Mouse (Mus musculus) 3134 (cell line): ENCODE data around the gene Muc4.

Experiments used
- DNase-seq: peaks from one replicate; pipeline ENCODE4 v3.0.0-alpha.2; 2011; ENCODE audit warnings: low spot score; ENCODE audit not compliant: insufficient read length; ENCODE audit errors: extremely low read depth

Muc4 gene

GRCm38 (mm10) chr16:32724259-32724658, 11.4 kb upstream of the Muc4 start:
- no peak for DNase-seq

DNA sequence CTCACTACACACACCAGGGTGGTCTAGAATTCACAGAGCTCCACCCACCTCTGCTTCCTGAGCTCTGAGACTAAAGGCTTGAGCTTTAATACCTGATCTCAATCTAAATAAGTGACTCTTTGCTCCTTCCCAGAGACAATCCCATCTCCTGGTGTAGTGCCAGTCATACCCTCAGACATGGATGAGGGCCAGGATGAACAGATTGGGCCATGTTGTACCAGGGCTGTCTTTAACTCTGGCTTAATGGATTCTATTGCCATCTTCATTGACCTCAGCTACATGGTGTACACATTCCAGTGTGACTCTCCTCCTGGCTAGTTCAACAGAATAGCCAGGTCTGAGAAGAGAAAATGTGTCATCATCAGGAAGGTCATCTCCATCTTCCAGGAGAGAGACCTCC, 9.2 kb upstream of the Muc4 start:
- no peak for DNase-seq

DNA sequence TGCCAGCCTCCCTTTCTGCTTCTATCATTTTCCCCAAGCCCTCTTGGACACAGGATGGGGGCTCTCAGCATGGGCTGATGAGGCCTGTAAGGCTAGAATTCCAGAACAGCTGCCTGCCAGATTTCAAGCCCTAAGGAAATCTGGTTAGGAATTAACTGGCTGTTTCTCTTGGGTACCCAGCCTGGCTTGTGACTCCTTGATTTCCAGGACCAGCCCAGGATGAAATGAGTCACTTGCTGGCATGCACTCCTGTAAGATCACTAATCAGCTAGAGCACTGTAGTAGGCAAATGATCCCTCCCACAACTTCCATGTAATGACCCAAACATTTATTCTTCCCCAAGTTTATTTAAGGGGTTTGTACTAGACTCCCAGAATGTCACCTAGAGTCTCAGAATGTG, 7.4 kb upstream of the Muc4 start:
- DNase-seq, result peak; percentile 55

GRCm38 (mm10) chr16:32728730-32729129, 7.0 kb upstream of the Muc4 start:
- no peak for DNase-seq

GRCm38 (mm10) chr16:32733213-32733612, 2.5 kb upstream of the Muc4 start:
- DNase-seq, result no peak

DNA sequence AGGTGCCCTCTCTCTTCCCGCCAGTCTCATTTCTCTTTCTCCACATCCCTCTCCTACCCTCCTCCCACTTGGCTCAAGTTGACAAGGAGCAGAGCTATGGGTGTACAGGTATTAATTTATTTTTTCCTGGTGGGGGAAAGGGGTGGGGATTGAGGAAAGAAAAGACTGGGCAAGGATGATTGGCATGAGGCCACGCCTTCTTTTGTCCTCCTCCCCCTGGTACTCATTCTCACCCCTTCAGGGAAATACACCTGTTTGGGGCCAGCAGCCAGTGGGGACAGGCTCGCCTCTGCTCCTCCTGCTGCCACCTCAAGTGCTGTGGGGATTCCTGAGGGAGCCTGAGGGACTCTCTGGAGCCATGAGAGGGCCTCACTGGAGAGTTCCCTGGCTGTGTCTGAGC, 336 bp downstream of the Muc4 start:
- DNase-seq, result no peak

DNA sequence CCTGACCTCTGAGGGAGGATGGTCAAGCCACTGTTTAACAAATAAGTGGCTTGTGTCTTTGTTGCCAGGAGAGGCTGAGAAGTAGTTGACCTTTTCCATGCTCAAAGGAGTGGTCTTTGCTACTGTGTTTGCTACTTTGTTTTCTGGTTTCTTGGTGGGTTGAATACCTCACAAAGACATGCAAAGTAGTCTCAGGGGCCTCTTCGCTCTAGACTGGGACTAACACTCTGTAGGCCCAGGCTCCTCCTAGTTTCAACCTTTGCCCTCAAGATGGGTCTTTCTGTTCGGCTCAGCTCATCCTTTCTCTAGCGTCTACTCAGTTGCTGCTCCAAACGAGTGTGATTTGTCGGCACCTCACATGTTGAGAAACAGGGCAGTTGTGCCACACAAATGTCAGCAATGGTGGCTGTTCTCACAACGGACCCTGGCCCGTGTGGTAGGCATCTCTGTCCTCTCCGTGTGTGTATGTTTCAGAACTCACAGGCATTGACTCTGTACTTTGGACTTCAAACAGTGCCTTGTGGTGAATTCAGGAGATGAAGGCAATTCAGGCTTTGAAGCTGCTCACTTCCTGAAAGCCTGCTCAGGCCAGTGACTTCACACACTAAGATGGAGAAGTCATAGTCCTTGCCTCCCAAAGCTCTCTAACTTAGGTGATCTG, 4.4 kb downstream of the Muc4 start:
- no peak for DNase-seq

DNA sequence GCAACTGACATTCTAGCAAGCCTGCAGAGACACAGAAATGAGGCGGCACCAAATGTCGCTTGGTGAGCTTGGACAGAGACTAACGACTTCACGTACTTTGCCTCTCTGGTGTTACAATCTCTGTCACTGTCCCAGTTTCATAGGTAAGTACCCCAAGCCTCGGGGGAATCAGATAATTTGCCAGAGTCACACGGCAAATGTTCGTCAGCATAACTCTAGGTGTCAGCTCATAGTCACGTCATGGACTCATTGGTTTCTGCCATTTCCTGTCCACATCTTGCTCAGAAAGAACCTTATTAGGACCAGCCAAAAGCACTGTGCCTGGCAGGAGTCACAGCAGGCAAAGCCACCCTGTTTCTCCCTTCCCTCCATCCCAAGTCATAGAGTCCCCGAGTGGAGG, 5.7 kb downstream of the Muc4 start:
- no peak for DNase-seq

DNA sequence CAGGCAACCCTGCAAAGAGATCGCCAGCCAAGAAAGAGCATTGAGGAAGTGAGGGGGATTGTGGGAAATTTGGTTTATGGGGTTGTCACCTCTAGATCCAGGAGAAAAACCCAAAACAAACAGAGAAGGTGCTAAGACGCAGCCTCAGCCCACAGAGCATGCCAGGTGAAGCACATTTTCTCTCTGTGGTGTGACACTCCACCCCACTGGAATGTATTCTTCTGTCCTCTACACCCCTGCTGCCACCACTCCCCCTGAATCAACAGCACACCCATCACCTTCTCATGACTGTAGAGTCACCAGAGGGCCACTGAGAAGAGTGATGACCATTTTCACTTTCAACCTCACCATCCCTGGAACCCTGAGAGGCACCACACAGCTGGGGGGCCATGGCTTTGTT, 7.0 kb downstream of the Muc4 start:
- no peak for DNase-seq

DNA sequence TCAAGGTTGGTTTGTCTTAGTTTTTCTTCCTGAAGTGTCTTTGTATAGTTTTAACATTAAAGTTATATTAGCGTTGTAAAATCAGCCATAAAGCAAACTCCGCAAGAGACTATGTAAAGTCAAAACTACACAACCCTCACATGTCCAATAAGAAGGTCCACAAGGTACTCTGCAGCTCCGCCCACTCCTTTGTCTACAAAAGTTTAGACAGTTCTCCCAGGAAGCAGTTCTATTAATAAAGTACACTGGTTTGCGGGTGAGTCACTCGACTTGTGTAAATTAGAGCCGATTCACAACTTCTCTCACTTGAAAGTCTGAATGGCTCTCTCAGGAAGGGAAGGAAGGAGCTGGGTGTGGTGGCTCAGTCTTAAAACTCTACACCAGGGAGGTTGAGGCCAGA, 10.2 kb downstream of the Muc4 start:
- no peak for DNase-seq

- no peak for DNase-seq
Measured at GRCm38 (mm10) chr16:32750242-32751127, 14.8 kb downstream of the Muc4 start.

- no peak for DNase-seq
Measured at GRCm38 (mm10) chr16:32764550-32764949, 28.9 kb downstream of the Muc4 start.

DNA sequence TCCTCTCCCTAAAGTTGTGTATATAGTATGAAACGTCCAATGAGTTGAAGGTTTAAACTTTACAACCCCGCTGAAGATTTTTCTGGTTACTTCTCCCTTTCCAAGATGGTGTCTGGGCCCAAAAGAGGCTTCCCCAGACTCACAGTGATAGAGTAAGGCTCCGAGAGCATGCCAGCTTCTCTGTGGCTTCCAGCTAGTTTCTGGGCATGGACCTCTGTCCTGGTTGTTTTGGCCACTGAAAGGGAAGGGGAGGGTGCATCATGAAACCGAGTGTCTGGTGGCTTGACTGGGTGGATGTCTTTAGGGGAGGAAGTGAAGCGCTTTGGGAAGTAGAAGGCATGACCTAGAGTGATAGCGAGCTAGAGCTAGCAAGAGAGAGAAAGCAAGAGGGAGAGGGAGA, 29.3 kb downstream of the Muc4 start:
- DNase-seq, result no peak

- no peak for DNase-seq
Measured at GRCm38 (mm10) chr16:32766904-32767303, 31.2 kb downstream of the Muc4 start.

GRCm38 (mm10) chr16:32776676-32777075, 41.0 kb downstream of the Muc4 start:
- DNase-seq, result no peak

- peak; percentile 28 for DNase-seq
Measured at GRCm38 (mm10) chr16:32778956-32779355, 43.3 kb downstream of the Muc4 start.

- DNase-seq, result no peak
Measured at GRCm38 (mm10) chr16:32783324-32784062, 47.8 kb downstream of the Muc4 start.

GRCm38 (mm10) chr16:32784840-32785239, 49.2 kb downstream of the Muc4 start:
- DNase-seq, result no peak

GRCm38 (mm10) chr16:32790056-32790455, 54.4 kb downstream of the Muc4 start:
- DNase-seq, result no peak

DNA sequence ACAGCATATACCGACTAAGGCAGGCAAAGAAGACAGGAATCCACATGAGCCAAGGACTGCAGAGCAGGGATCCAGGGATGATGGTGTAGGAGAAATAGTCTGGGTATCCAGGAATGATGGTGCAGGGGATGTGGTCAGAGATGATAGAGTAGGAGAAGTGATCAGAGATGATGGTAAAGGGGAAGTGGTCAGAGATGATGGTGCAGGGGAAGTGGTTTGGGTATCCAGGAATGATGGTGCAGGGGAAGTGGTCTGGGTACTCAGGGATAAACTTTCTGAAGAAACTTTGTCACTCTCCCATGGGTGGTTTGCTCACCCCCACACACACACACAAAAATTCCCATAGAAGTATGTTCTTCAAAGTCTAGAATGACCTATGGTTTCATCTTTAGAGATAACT, 59.5 kb downstream of the Muc4 start:
- no peak for DNase-seq

DNA sequence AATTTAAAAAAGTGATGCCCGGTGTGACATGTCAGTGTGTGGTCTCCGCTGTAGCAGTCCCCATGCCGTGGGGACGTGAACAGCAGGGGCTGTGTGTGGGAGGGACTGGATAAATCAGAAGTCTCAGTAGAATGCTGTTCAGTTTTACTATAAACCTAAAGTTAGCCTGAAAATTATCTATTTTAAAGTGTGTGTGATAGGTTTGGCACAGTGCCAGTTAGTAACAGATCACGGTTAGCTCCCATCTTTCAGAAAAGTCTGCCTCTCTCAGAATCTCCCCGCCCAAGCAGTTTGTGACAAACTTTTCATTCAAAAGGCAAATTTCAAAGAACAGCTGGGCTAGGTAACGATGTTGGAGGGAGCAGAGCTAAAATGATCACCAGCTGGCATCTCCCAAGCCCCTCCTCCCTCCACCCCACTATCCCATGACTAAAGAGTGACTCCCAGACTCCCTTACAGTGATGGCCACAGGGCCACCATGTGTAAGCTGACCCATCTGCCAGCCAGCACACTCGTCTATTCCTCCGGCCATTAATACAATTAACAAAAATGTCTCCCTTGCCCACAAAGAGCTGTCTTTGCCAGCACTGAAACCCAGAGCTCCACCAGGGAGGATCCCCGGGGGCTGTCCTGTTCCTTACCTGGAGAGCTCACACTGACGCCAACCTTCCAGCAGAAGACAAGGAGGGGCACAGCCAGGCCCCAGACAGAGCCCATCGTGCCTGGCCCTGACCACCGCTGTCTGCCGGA, 61.2 kb downstream of the Muc4 start:
- DNase-seq, result no peak
